Mouse (Mus musculus): ENCODE results near the gene Apoc3. TPM values are rescaled to one million over a fixed set of nuclear protein-coding genes. Genes with fewer than 3 reads are reported as not detected.

Apoc3 gene
- total and polyA plus RNA-seq, 3 experiments: not detected

DNA sequence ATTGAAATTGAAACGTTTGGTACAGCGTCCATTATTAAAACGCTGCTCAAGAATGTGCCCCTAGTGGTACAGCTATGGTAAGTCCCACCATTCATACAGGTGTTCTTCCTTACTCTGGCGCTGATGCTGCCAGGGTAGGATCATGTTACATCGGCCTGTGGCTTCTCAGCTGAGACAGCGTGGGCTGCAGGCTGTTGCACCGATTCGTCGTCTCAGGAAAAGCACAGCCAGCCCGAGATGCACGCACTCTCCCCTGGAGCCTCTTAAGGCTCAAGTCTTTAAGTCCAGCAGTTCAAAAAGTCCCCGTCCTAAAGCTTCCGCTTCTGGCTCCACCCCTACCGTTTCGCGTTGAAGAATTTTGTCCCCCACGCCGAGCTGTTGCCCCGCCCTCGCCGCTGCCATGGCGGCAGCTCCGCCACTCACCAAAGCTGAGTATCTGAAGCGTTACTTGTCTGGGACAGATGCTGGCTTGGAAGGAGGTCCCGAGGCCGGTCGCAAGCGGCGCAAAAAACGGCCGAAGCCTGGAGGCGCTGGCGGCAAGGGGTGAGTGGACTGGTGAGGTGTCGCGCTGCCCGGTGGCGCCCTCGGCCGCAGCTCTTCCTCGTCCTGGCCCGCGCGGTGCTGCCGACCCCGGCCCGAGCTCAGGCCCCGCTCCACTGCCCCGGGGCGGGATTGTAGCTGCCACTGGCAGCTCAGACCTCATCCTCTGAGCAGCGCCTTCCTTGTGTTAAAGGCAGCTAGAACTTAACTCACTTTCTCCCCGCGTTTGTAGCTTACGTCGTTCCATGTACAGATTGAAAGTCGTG, 47.4 kb upstream of the Apoc3 start, which contains the start of gene Bud13 (continued):
- no peak for TF ChIP-seq MYB (IDR thresholded peaks at IDR 0.05; ENCODE audit: low read depth, low read length)
- TF ChIP-seq MXI1 (IDR thresholded peaks at IDR 0.05; ENCODE audit: low read depth, low read length): peak; percentile 93
- TF ChIP-seq GATA1 (IDR thresholded peaks at IDR 0.05; ENCODE audit: low read depth, low read length): no peak
- TF ChIP-seq USF1 (IDR thresholded peaks at IDR 0.05; ENCODE audit: low read depth, low read length): 0 out of 2 replicates have a peak, but pooled peaks have one; percentile 21

DNA sequence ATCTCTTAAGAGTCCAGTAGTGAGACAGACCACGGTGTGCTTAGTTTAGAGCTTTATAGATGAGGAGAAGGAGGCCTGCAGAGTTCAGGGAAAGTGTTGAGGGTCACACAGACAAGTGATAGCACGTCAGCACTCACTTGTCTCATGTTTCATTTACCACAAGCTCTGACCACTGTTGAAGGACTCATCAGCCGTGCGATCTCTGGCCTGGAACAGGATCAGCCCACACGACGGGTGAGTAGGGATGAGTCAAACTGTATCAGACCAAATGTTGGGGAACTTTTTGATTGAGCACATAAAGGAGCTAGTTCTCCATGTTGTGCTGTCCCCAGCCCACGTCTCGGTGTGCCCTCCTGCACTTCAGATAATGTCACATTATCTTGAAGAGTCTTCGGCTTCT, 39.1 kb upstream of the Apoc3 start:
- Histone ChIP-seq H3K9me3 (replicated peaks; ENCODE audit: insufficient read depth, low read length) (no peaks in the 10 kb centered on the region), H3K79me2 (ENCODE audit: control insufficient read depth, insufficient read depth, low read length, poor library complexity) (peaks cover 30% of the 10 kb centered on the region), H3K9ac (ENCODE audit: control insufficient read depth, low read depth, low read length, poor library complexity, severe bottlenecking) (peak overlapping the region; percentile 90), H3K4me1 (ENCODE audit: control insufficient read depth in 1 of 2, insufficient read depth in 2 of 2, low read length in 2 of 2) (peaks cover 5 to 14% of the 10 kb centered on the region in 2 experiments; a peak in 3 of 4 replicates), H3K4me3 (ENCODE audit: control insufficient read depth in 1 of 2, insufficient read depth in 1 of 2, low read depth in 2 of 2, low read length in 2 of 2) (peak overlapping the region; percentile 79 to 89), H3K27me3 (ENCODE audit: control insufficient read depth in 1 of 2, insufficient read depth in 2 of 2, low read length in 2 of 2) (no peaks in the 10 kb centered on the region), H3K36me3 (ENCODE audit: control insufficient read depth in 1 of 2, insufficient read depth in 2 of 2, low read length in 2 of 2) (peaks cover 14 to 19% of the 10 kb centered on the region in 2 experiments), H3K27ac (ENCODE audit: control insufficient read depth, low read depth, low read length) (peak overlapping the region; percentile 70)
- TF ChIP-seq SIN3A (IDR thresholded peaks at IDR 0.05; ENCODE audit: low read length) (0 out of 2 replicates have a peak, but pooled peaks have one; percentile 35), ELF1 (IDR thresholded peaks at IDR 0.05; ENCODE audit: low read depth, low read length) (no peak), MEF2A (IDR thresholded peaks at IDR 0.05; ENCODE audit: extremely low read depth, insufficient replicate concordance, low read depth, low read length, poor library complexity, severe bottlenecking) (no peak), GABPA (IDR thresholded peaks at IDR 0.05; ENCODE audit: low read depth, low read length) (no peak), USF1 (IDR thresholded peaks at IDR 0.05; ENCODE audit: low read depth, low read length) (no peak), MYC (IDR thresholded peaks at IDR 0.05; ENCODE audit: low read depth, low read length) (no peak), TBP (IDR thresholded peaks at IDR 0.05; ENCODE audit: low read depth, low read length) (0 out of 2 replicates have a peak, but pooled peaks have one; percentile 36), ETS1 (IDR thresholded peaks at IDR 0.05; ENCODE audit: low read depth, low read length) (no peak), USF2 (IDR thresholded peaks at IDR 0.05; ENCODE audit: borderline replicate concordance in 1 of 2, insufficient read depth in 1 of 2, low read depth in 1 of 2, low read length in 2 of 2) (no peak), MAX (IDR thresholded peaks at IDR 0.05; ENCODE audit: low read length) (0 out of 2 replicates have a peak, but pooled peaks have one; percentile 29), RAD21 (IDR thresholded peaks at IDR 0.05; ENCODE audit: low read depth, low read length) (no peak), GATA1 (IDR thresholded peaks at IDR 0.05; ENCODE audit: low read depth, low read length) (0 out of 2 replicates have a peak, but pooled peaks have one; percentile 28), ZMIZ1 (IDR thresholded peaks at IDR 0.05; ENCODE audit: low read depth, low read length) (no peak), NELFE (IDR thresholded peaks at IDR 0.05; ENCODE audit: low read depth, low read length) (no peak)
- DNase-seq (ENCODE audit: low read depth, low spot score): peak; percentile 66
